Mouse (Mus musculus) ES-Bruce4 (cell line): ENCODE data around the gene Trio.

Source experiments
- CTCF ChIP-seq: IDR thresholded peaks from one replicate; pipeline ENCODE4 v1.8.1; 2011; ENCODE audit warnings: low read depth, low read length
- EP300 ChIP-seq: IDR thresholded peaks from 2 replicates; pipeline ENCODE4 v1.6.1; 2011; ENCODE audit warnings: low read depth, low read length; ENCODE audit not compliant: insufficient read depth

DNA sequence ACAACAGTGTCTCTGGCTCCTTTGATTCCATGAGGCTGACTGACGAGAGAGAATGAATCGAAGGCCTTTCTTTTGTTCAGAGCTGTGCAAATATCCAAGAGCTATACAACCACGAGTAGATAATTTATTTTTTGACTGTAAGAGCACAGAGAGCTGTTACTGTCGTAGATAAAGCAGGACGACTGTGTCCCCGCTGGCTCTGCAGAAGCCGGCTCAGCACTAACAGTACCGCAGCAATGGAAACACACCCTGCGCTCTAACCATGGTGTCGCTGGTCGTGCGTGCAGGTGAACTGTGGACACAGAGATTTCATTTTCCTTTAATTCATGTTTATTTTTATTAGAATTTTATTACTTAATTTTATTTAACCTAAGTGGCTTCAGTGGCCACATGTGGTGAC lies 131.5 kb downstream of the Trio start:
- TF ChIP-seq EP300 (no peak), CTCF (no peak)
